Mouse (Mus musculus): Measurements from ENCODE around the gene Heatr5b. TPM values are rescaled to one million over a fixed set of nuclear protein-coding genes. Genes with fewer than 3 reads are reported as not detected.
A peak's percentile ranks its signal among the peaks of the same experiment; 100 is the strongest.
"Not testable (repeated sequence)": the region's sequence is repeated elsewhere in the genome, so short reads cannot be mapped to it uniquely, and the experiment has no call there.

Heatr5b gene
- polyA plus RNA-seq, 1 experiment: 19.6 TPM

GRCm38 (mm10) chr17:78809582-78809981 lies 25.6 kb downstream of the Heatr5b start:
- no peaks in the 10 kb centered on the region for H3K4me1 ChIP-seq (ENCODE audit: control insufficient read depth, insufficient read depth, low read length)
- no peak overlapping the region for H3K4me3 ChIP-seq (ENCODE audit: insufficient read depth, low read length)
- no peak for TF ChIP-seq POLR2A (IDR thresholded peaks at IDR 0.05; ENCODE audit: borderline replicate concordance, low read depth, low read length)
- no peak for TF ChIP-seq CTCF (IDR thresholded peaks at IDR 0.05; ENCODE audit: low read depth, low read length)
- no peak overlapping the region for H3K27ac ChIP-seq (ENCODE audit: insufficient read depth, low read depth, low read length)

- Histone ChIP-seq H3K4me3 (ENCODE audit: insufficient read depth, low read length) (no peak overlapping the region), H3K4me1 (ENCODE audit: control insufficient read depth, insufficient read depth, low read length) (no peaks in the 10 kb centered on the region), H3K27ac (ENCODE audit: insufficient read depth, low read depth, low read length) (no peak overlapping the region)
- TF ChIP-seq POLR2A (IDR thresholded peaks at IDR 0.05; ENCODE audit: borderline replicate concordance, low read depth, low read length) (no peak), CTCF (IDR thresholded peaks at IDR 0.05; ENCODE audit: low read depth, low read length) (no peak)
Observed at GRCm38 (mm10) chr17:78809019-78809418, 26.1 kb downstream of the Heatr5b start.

DNA sequence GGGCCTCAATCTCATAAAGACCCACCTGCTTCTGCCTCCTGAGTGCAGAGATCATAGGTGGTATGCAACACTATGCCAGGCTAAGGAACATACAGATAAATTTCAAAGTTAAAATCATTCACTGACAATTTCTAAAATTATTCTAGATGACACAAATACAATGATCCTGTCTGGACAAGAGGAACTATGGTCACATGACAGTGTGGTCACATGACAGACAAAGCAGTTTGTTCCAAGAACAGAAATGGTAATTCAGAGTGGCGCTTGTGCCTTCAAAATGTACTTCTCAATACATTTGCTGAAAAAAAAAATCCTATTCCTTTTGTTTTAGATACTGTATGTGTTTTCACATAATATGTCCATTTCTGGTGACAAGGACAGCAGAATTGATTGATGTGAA lies 37.9 kb downstream of the Heatr5b start:
- Histone ChIP-seq H3K27ac (ENCODE audit: insufficient read depth, low read depth, low read length) (peak overlapping the region; percentile 53), H3K4me1 (ENCODE audit: control insufficient read depth, insufficient read depth, low read length) (peaks cover 18% of the 10 kb centered on the region), H3K4me3 (ENCODE audit: insufficient read depth, low read length) (no peak overlapping the region)
- TF ChIP-seq POLR2A (IDR thresholded peaks at IDR 0.05; ENCODE audit: borderline replicate concordance, low read depth, low read length): no peak
- no peak for TF ChIP-seq CTCF (IDR thresholded peaks at IDR 0.05; ENCODE audit: low read depth, low read length)

GRCm38 (mm10) chr17:78794390-78794789 lies 40.8 kb downstream of the Heatr5b start:
- peaks cover 18% of the 10 kb centered on the region for H3K4me1 ChIP-seq (ENCODE audit: control insufficient read depth, insufficient read depth, low read length)
- H3K4me3 ChIP-seq (ENCODE audit: insufficient read depth, low read length): no peak overlapping the region
- no peak overlapping the region for H3K27ac ChIP-seq (ENCODE audit: insufficient read depth, low read depth, low read length)
- TF ChIP-seq CTCF (IDR thresholded peaks at IDR 0.05; ENCODE audit: low read depth, low read length): no peak
- TF ChIP-seq POLR2A (IDR thresholded peaks at IDR 0.05; ENCODE audit: borderline replicate concordance, low read depth, low read length): no peak

DNA sequence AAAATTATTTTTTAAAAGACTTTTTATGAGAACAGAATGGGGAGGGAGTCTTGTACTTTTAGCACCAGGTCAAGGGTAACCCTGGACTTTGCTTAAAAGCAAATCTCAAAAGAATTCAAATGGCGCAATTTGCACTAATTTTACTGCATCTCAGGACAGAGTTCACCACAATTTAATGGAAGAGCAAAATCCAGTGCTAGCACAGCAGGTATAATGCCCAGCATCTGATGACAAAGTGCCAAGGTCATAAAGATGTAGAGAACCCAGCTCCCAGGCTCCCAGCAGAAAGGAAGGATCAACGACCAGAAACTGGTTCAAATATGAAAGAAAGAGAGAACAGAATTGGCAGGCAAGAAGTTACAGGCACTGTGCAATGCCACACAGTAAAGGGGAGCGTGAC lies 43.0 kb downstream of the Heatr5b start:
- no peak overlapping the region for H3K27ac ChIP-seq (ENCODE audit: insufficient read depth, low read depth, low read length)
- TF ChIP-seq POLR2A (IDR thresholded peaks at IDR 0.05; ENCODE audit: borderline replicate concordance, low read depth, low read length) (no peak), CTCF (IDR thresholded peaks at IDR 0.05; ENCODE audit: low read depth, low read length) (no peak)
- H3K4me1 ChIP-seq (ENCODE audit: control insufficient read depth, insufficient read depth, low read length): peaks cover 7% of the 10 kb centered on the region
- no peak overlapping the region for H3K4me3 ChIP-seq (ENCODE audit: insufficient read depth, low read length)

- TF ChIP-seq CTCF (IDR thresholded peaks at IDR 0.05; ENCODE audit: low read depth, low read length): no peak
- no peak for TF ChIP-seq POLR2A (IDR thresholded peaks at IDR 0.05; ENCODE audit: borderline replicate concordance, low read depth, low read length)
- H3K27ac ChIP-seq (ENCODE audit: insufficient read depth, low read depth, low read length): no peak overlapping the region
Observed at GRCm38 (mm10) chr17:78791690-78792070, 43.5 kb downstream of the Heatr5b start.

GRCm38 (mm10) chr17:78791068-78791689 lies 44.0 kb downstream of the Heatr5b start:
- no peak for TF ChIP-seq POLR2A (IDR thresholded peaks at IDR 0.05; ENCODE audit: borderline replicate concordance, low read depth, low read length)
- no peak for TF ChIP-seq CTCF (IDR thresholded peaks at IDR 0.05; ENCODE audit: low read depth, low read length)
- H3K4me1 ChIP-seq (ENCODE audit: control insufficient read depth, insufficient read depth, low read length): no peaks in the 10 kb centered on the region
- no peak overlapping the region for H3K27ac ChIP-seq (ENCODE audit: insufficient read depth, low read depth, low read length)
- no peak overlapping the region for H3K4me3 ChIP-seq (ENCODE audit: insufficient read depth, low read length)

More at GRCm38 (mm10) chr17:78791690-78792070, 43.5 kb downstream of the Heatr5b start:
- Histone ChIP-seq H3K4me1 (ENCODE audit: control insufficient read depth, insufficient read depth, low read length) (peaks cover 2% of the 10 kb centered on the region), H3K4me3 (ENCODE audit: insufficient read depth, low read length) (no peak overlapping the region)

DNA sequence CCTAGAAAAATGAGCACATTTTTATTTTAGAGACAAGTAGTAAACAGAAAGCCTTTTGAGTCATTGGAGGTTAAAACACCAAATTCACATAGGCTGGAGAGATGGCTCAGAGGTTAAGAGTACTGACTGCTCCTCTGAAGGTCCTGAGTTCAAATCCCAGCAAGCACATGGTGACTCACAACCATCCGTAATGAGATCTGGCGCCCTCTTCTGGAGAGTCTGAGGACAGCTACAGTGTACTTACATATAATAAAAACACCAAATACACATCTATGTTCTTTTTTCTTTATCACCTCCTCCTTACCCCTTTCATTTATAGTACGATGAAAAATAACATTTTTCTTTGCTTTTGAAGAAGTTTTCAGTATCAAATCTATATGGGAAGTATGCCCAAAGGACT lies 46.9 kb downstream of the Heatr5b start:
- H3K27ac ChIP-seq (ENCODE audit: insufficient read depth, low read depth, low read length); H3K4me1 ChIP-seq (ENCODE audit: control insufficient read depth, insufficient read depth, low read length): not testable (repeated sequence)

DNA sequence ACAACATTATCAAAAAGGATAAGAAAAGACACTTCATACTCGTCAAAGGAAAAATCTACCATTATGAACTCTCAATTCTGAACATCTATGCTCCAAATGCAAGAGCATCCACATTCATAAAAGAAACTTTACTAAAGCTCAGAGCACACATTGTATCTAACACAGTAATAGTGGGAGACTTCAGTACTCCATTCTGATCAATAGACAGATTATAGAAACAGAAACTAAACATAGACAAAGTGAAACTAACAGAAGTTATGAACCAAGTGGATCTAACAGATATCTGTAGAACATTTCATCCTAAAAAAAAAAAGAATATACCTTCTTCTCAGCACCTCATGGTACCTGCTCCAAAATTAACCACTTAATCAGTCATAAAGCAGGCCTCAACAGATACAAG lies 56.4 kb downstream of the Heatr5b start:
- no peak overlapping the region for H3K4me3 ChIP-seq (ENCODE audit: insufficient read depth, low read length)
- H3K27ac ChIP-seq (ENCODE audit: insufficient read depth, low read depth, low read length): no peak overlapping the region
- TF ChIP-seq POLR2A (IDR thresholded peaks at IDR 0.05; ENCODE audit: borderline replicate concordance, low read depth, low read length) (no peak), CTCF (IDR thresholded peaks at IDR 0.05; ENCODE audit: low read depth, low read length) (no peak)
- no peaks in the 10 kb centered on the region for H3K4me1 ChIP-seq (ENCODE audit: control insufficient read depth, insufficient read depth, low read length)

More for the DNA sequence above, 46.9 kb downstream of the Heatr5b start:
- H3K4me3 ChIP-seq (ENCODE audit: insufficient read depth, low read length): not testable (repeated sequence)

DNA sequence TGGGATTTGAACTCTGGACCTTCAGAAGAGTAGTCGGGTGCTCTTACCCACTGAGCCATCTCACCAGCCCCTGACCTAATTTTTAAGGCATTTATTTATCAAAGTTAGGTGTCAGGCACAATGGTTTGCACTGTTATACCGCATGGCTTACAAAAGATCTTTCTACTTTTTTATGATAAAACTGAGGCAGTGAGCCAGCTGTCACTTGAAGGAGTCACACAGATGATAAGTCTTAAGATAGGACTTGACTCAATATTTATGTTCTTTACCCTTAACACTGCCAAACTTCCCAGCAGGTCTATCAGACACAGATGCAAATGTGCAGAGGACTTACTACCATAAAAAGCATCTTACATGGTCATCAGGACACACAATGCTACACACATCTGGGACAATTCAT lies 62.8 kb downstream of the Heatr5b start:
- TF ChIP-seq POLR2A (IDR thresholded peaks at IDR 0.05; ENCODE audit: borderline replicate concordance, low read depth, low read length): no peak
- no peak for TF ChIP-seq CTCF (IDR thresholded peaks at IDR 0.05; ENCODE audit: low read depth, low read length)
- H3K27ac ChIP-seq (ENCODE audit: insufficient read depth, low read depth, low read length): no peak overlapping the region
- no peak overlapping the region for H3K4me3 ChIP-seq (ENCODE audit: insufficient read depth, low read length)
- no peaks in the 10 kb centered on the region; the same call in 1 of the 2 replicates for H3K4me1 ChIP-seq (ENCODE audit: control insufficient read depth, insufficient read depth, low read length)

GRCm38 (mm10) chr17:78770932-78771331 lies 64.2 kb downstream of the Heatr5b start:
- no peak for TF ChIP-seq POLR2A (IDR thresholded peaks at IDR 0.05; ENCODE audit: borderline replicate concordance, low read depth, low read length)
- TF ChIP-seq CTCF (IDR thresholded peaks at IDR 0.05; ENCODE audit: low read depth, low read length): no peak
- Histone ChIP-seq H3K27ac (ENCODE audit: insufficient read depth, low read depth, low read length) (no peak overlapping the region), H3K4me1 (ENCODE audit: control insufficient read depth, insufficient read depth, low read length) (no peaks in the 10 kb centered on the region; the same call in 1 of the 2 replicates), H3K4me3 (ENCODE audit: insufficient read depth, low read length) (no peak overlapping the region)

All from bone marrow macrophage, adult 2 months (primary cell).